Mouse (Mus musculus) heart, postnatal 0 days (tissue): ENCODE data around the gene Med11.

Experiments
- CTCF ChIP-seq: IDR thresholded peaks from 2 replicates; pipeline ENCODE4 v1.5.1; 2016; ENCODE audit warnings: antibody characterized with exemption, control low read depth, low read depth
- EP300 ChIP-seq: IDR thresholded peaks from 2 replicates; pipeline ENCODE4 v1.6.1; 2016; ENCODE audit warnings: antibody characterized with exemption, low read depth

- TF ChIP-seq CTCF (no peak), EP300 (no peak)
Measured at GRCm38 (mm10) chr11:70465824-70466223, 14.1 kb downstream of the Med11 start.
